Mouse (Mus musculus) megakaryocyte, embryonic 14.5 days (primary cell): ENCODE measurements at regions not wholly inside any gene's neighbourhood (a gene's known extent, or its start where the extent isn't known, plus 50 kb on each side); places are given as distances from the start of the nearest gene placed in this dataset.

Experiments used
- H3K27me3 ChIP-seq: replicated peaks from 2 replicates; pipeline ENCODE3; 2012; ENCODE audit warnings: inconsistent platforms
- H3K36me3 ChIP-seq: replicated peaks from 2 replicates; pipeline ENCODE3; 2012; ENCODE audit warnings: low read length, inconsistent platforms, mixed read lengths
- H3K4me1 ChIP-seq: 2 replicates; pipeline ENCODE4 v1.6.1; 2012; ENCODE audit warnings: inconsistent platforms
- H3K4me3 ChIP-seq: replicated peaks from 2 replicates; pipeline ENCODE3; 2012; ENCODE audit warnings: moderate library complexity, mild to moderate bottlenecking, inconsistent platforms
- H3K9me3 ChIP-seq: 2 replicates; pipeline ENCODE4 v1.6.1; 2012; ENCODE audit warnings: inconsistent platforms
- FLI1 ChIP-seq: IDR thresholded peaks from 2 replicates; pipeline ENCODE4 v1.6.1; 2012; ENCODE audit warnings: low read length, inconsistent platforms, mixed read lengths
- GATA1 ChIP-seq: IDR thresholded peaks from 3 replicates; pipeline ENCODE4 v1.6.1; 2012; ENCODE audit warnings: mixed read lengths, low read length, inconsistent platforms, borderline replicate concordance

GRCm38 (mm10) chr3:137288301-137288942, 52.4 kb upstream of the Emcn start:
- Histone ChIP-seq H3K4me1 (peaks cover 16% of the 10 kb centered on the region), H3K9me3 (no peaks in the 10 kb centered on the region), H3K36me3 (no peaks in the 10 kb centered on the region), H3K4me3 (no peak overlapping the region), H3K27me3 (no peaks in the 10 kb centered on the region)
- TF ChIP-seq FLI1 (no peak), GATA1 (no peak)

- TF ChIP-seq FLI1 = no peak
- TF ChIP-seq GATA1 = no peak
- no peaks in the 10 kb centered on the region for H3K36me3 ChIP-seq
These were observed 51.8 kb upstream of the Emcn start for GRCm38 (mm10) chr3:137288943-137289682.

GRCm38 (mm10) chr3:137289683-137289984, 51.2 kb upstream of the Emcn start:
- Histone ChIP-seq H3K27me3 (no peaks in the 10 kb centered on the region), H3K36me3 (no peaks in the 10 kb centered on the region), H3K4me3 (no peak overlapping the region), H3K4me1 (peaks cover 22% of the 10 kb centered on the region), H3K9me3 (no peaks in the 10 kb centered on the region)
- TF ChIP-seq FLI1 (no peak), GATA1 (no peak)

More at GRCm38 (mm10) chr3:137288943-137289682, 51.8 kb upstream of the Emcn start:
- H3K4me1 ChIP-seq = peaks cover 22% of the 10 kb centered on the region
- H3K9me3 ChIP-seq = no peaks in the 10 kb centered on the region
- no peaks in the 10 kb centered on the region for H3K27me3 ChIP-seq
- H3K4me3 ChIP-seq = no peak overlapping the region
